Mouse (Mus musculus): ENCODE data around the gene Ccdc117. TPM values are rescaled to one million over a fixed set of nuclear protein-coding genes. Genes with fewer than 3 reads are reported as not detected.
"Not testable (repeated sequence)": the region's sequence is repeated elsewhere in the genome, so short reads cannot be mapped to it uniquely, and the experiment has no call there.

Gene Ccdc117
- total and polyA plus RNA-seq, 2 experiments from 2014 or later: 6.6 to 10.5 TPM

- Histone ChIP-seq H3K27ac (no peak overlapping the region), H3K9ac (replicated peaks; ENCODE audit: low read length) (no peak overlapping the region), H3K36me3 (ENCODE audit: insufficient read depth, low read length) (no peaks in the 10 kb centered on the region), H3K4me2 (ENCODE audit: low read depth, low read length) (no peak overlapping the region), H3K4me3 (ENCODE audit: low read length) (no peak overlapping the region), H3K9me3 (ENCODE audit: low read length) (no peaks in the 10 kb centered on the region), H3K27me3 (ENCODE audit: insufficient read depth, low read length) (no peaks in the 10 kb centered on the region), H3K4me1 (ENCODE audit: insufficient read depth, low read length) (no peaks in the 10 kb centered on the region)
- no peak for ATAC-seq
- 53% methylated on average over 12 of the region's 12 CpGs for WGBS
- no peak for TF ChIP-seq CTCF (IDR thresholded peaks at IDR 0.05; ENCODE audit: low read depth)
- no peak for DNase-seq (ENCODE audit: low spot score)
Measured at GRCm38 (mm10) chr11:5495286-5495832, 46.6 kb downstream of the Ccdc117 start.

- Histone ChIP-seq H3K9me3 (ENCODE audit: low read length) (no peaks in the 10 kb centered on the region), H3K27ac (no peak overlapping the region), H3K9ac (replicated peaks; ENCODE audit: low read length) (no peak overlapping the region), H3K4me3 (ENCODE audit: low read length) (no peak overlapping the region), H3K4me2 (ENCODE audit: low read depth, low read length) (no peak overlapping the region), H3K4me1 (ENCODE audit: insufficient read depth, low read length) (no peaks in the 10 kb centered on the region), H3K27me3 (ENCODE audit: insufficient read depth, low read length) (no peaks in the 10 kb centered on the region), H3K36me3 (ENCODE audit: insufficient read depth, low read length) (no peaks in the 10 kb centered on the region)
- WGBS: 44% methylated on average over 2 of the region's 2 CpGs
- no peak for TF ChIP-seq CTCF (IDR thresholded peaks at IDR 0.05; ENCODE audit: low read depth)
- DNase-seq (ENCODE audit: low spot score): no peak
- ATAC-seq: no peak
Measured at GRCm38 (mm10) chr11:5493869-5494268, 48.1 kb downstream of the Ccdc117 start.

GRCm38 (mm10) chr11:5491912-5492311 lies 50.1 kb downstream of the Ccdc117 start:
- DNase-seq (ENCODE audit: low spot score) (no peak), ATAC-seq (no peak)
- Histone ChIP-seq H3K4me3 (ENCODE audit: low read length) (no peak overlapping the region), H3K27me3 (ENCODE audit: insufficient read depth, low read length) (no peaks in the 10 kb centered on the region), H3K9me3 (ENCODE audit: low read length) (no peaks in the 10 kb centered on the region), H3K4me2 (ENCODE audit: low read depth, low read length) (no peak overlapping the region), H3K36me3 (ENCODE audit: insufficient read depth, low read length) (no peaks in the 10 kb centered on the region), H3K4me1 (ENCODE audit: insufficient read depth, low read length) (no peaks in the 10 kb centered on the region), H3K27ac (no peak overlapping the region), H3K9ac (replicated peaks; ENCODE audit: low read length) (no peak overlapping the region)
- TF ChIP-seq CTCF (IDR thresholded peaks at IDR 0.05; ENCODE audit: low read depth): no peak
- WGBS: 77% methylated on average over 7 of the region's 7 CpGs

- DNase-seq (ENCODE audit: low spot score): no peak
- H3K9ac ChIP-seq (replicated peaks; ENCODE audit: low read length): no peak overlapping the region
- 80% methylated on average over 10 of the region's 10 CpGs for WGBS
- no peaks in the 10 kb centered on the region for H3K9me3 ChIP-seq (ENCODE audit: low read length)
- H3K4me3 ChIP-seq (ENCODE audit: low read length): no peak overlapping the region
- TF ChIP-seq CTCF (IDR thresholded peaks at IDR 0.05; ENCODE audit: low read depth): no peak
- H3K36me3 ChIP-seq (ENCODE audit: insufficient read depth, low read length): no peaks in the 10 kb centered on the region
- H3K4me1 ChIP-seq (ENCODE audit: insufficient read depth, low read length): no peaks in the 10 kb centered on the region
- no peaks in the 10 kb centered on the region for H3K27me3 ChIP-seq (ENCODE audit: insufficient read depth, low read length)
- no peak overlapping the region for H3K4me2 ChIP-seq (ENCODE audit: low read depth, low read length)
- no peak overlapping the region for H3K27ac ChIP-seq
- no peak for ATAC-seq
Measured at GRCm38 (mm10) chr11:5490989-5491656, 50.9 kb downstream of the Ccdc117 start.

- not testable (repeated sequence) for DNase-seq (ENCODE audit: low spot score); H3K27ac ChIP-seq; H3K4me1 ChIP-seq (ENCODE audit: insufficient read depth, low read length); H3K4me3 ChIP-seq (ENCODE audit: low read length); H3K9me3 ChIP-seq (ENCODE audit: low read length); H3K27me3 ChIP-seq (ENCODE audit: insufficient read depth, low read length); ATAC-seq; H3K9ac ChIP-seq (replicated peaks; ENCODE audit: low read length); H3K36me3 ChIP-seq (ENCODE audit: insufficient read depth, low read length); H3K4me2 ChIP-seq (ENCODE audit: low read depth, low read length)
- WGBS: 86% methylated on average over 10 of the region's 10 CpGs
Measured at GRCm38 (mm10) chr11:5489433-5489832, 52.6 kb downstream of the Ccdc117 start.

- H3K4me1 ChIP-seq (ENCODE audit: insufficient read depth, low read length): no peaks in the 10 kb centered on the region
- H3K9ac ChIP-seq (replicated peaks; ENCODE audit: low read length): peak overlapping the region; percentile 40
- H3K4me3 ChIP-seq (ENCODE audit: low read length): peak overlapping the region; percentile 33
- peak; percentile 90 for TF ChIP-seq CTCF (IDR thresholded peaks at IDR 0.05; ENCODE audit: low read depth)
- H3K4me2 ChIP-seq (ENCODE audit: low read depth, low read length): peak overlapping the region; percentile 57
- H3K9me3 ChIP-seq (ENCODE audit: low read length): no peaks in the 10 kb centered on the region
- DNase-seq (ENCODE audit: low spot score): peak; percentile 97
- ATAC-seq: peak; percentile 86
- no peaks in the 10 kb centered on the region for H3K27me3 ChIP-seq (ENCODE audit: insufficient read depth, low read length)
- WGBS: 13% methylated on average over 15 of the region's 15 CpGs
- no peaks in the 10 kb centered on the region for H3K36me3 ChIP-seq (ENCODE audit: insufficient read depth, low read length)
- no peak overlapping the region for H3K27ac ChIP-seq
Measured at GRCm38 (mm10) chr11:5485193-5486011, 56.6 kb downstream of the Ccdc117 start.
